Mouse (Mus musculus): ENCODE results near the gene Per2. TPM values are rescaled to one million over a fixed set of nuclear protein-coding genes. Genes with fewer than 3 reads are reported as not detected.

Gene Per2
- polyA plus RNA-seq, 1 experiment = 5.6 TPM

DNA sequence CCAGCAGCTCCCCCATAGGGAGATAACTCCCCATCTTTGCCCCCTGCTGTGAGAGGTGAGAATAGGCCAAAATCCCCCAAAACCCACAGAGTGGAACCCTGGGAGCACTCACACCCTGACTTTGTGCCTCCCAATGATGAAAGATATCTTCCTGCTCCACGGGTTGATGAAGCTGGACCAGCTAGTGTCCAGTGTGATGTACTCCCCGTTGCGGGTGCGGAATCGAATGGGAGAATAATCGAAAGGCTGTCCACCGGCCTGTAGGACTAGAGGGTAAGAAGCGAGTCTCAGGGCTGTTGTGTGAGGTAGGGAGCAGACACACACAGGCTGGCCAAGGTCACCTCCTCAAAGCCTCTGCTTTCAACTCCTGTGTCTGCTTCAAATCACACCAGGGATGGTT is 24.2 kb downstream of the Per2 start:
- WGBS = 97% methylated on average over 8 of the region's 8 CpGs
- peak overlapping the region; percentile 91 for H3K27ac ChIP-seq (ENCODE audit: insufficient read depth, low read depth, low read length)
- H3K4me3 ChIP-seq (ENCODE audit: insufficient read depth, low read depth, low read length) = no peak overlapping the region
- peaks cover 28% of the 10 kb centered on the region for H3K4me1 ChIP-seq (ENCODE audit: control insufficient read depth, insufficient read depth, low read length)
- H3K27me3 ChIP-seq (replicated peaks; ENCODE audit: control insufficient read depth, insufficient read depth, low read length) = no peaks in the 10 kb centered on the region
- no peak for TF ChIP-seq CTCF (conservative IDR thresholded peaks at IDR 0.05; ENCODE audit: insufficient read depth, insufficient read length, low read depth, low read length)
- no peak for TF ChIP-seq POLR2A (IDR thresholded peaks at IDR 0.05; ENCODE audit: low read depth, low read length)
- H3K36me3 ChIP-seq (ENCODE audit: control insufficient read depth, insufficient read depth, low read length) = peaks cover 4% of the 10 kb centered on the region; the same call in 1 of the 2 replicates
- DNase-seq = no peak

DNA sequence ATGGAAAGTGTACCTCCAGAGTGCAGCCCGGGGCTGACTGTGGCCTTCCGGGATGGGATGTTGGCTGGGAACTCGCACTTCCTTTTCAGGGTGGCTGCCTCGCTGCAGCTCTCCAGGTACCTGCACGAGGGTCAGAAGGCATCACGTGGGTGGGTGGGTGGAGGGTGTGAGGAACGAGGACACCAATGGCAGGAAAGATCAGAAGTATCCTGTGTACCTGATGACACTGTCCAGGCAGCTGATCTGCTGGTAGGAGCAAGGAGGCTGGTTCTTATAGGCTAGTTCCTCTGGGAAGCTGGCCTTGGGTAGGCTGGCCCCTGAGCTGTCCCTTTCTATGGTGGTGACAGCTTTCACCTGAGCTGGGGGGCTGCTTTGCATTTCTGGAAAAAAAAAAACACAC is 28.4 kb downstream of the Per2 start:
- Histone ChIP-seq H3K36me3 (ENCODE audit: control insufficient read depth, insufficient read depth, low read length) (peaks cover 6% of the 10 kb centered on the region), H3K27me3 (replicated peaks; ENCODE audit: control insufficient read depth, insufficient read depth, low read length) (no peaks in the 10 kb centered on the region), H3K4me3 (ENCODE audit: insufficient read depth, low read depth, low read length) (no peak overlapping the region), H3K4me1 (ENCODE audit: control insufficient read depth, insufficient read depth, low read length) (peaks cover 6% of the 10 kb centered on the region), H3K27ac (ENCODE audit: insufficient read depth, low read depth, low read length) (no peak overlapping the region)
- no peak for DNase-seq
- 78% methylated on average over 7 of the region's 7 CpGs for WGBS
- TF ChIP-seq CTCF (conservative IDR thresholded peaks at IDR 0.05; ENCODE audit: insufficient read depth, insufficient read length, low read depth, low read length) (no peak), POLR2A (IDR thresholded peaks at IDR 0.05; ENCODE audit: low read depth, low read length) (no peak)

DNA sequence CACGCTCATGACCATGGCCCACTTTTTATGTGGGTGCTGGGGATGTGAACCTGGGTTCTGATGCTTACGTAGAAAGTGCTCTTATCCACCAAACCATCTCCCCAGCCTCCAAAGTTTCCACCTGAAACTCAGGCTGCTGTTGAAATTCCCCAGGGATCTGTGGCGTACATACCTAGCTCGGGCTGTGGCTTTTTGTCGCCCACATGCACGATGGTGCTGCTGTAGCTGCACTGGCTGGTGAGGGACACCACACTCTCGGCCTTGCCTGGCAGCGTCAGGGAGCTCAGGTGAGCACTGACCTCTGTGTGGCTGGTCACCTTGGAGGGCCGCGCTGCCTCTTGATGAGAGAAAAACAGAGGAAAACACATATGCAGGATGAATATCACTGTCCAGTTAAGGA is 29.9 kb downstream of the Per2 start:
- WGBS = 91% methylated on average over 10 of the region's 10 CpGs
- no peaks in the 10 kb centered on the region for H3K27me3 ChIP-seq (replicated peaks; ENCODE audit: control insufficient read depth, insufficient read depth, low read length)
- TF ChIP-seq POLR2A (IDR thresholded peaks at IDR 0.05; ENCODE audit: low read depth, low read length) = no peak
- no peak for TF ChIP-seq CTCF (conservative IDR thresholded peaks at IDR 0.05; ENCODE audit: insufficient read depth, insufficient read length, low read depth, low read length)

DNA sequence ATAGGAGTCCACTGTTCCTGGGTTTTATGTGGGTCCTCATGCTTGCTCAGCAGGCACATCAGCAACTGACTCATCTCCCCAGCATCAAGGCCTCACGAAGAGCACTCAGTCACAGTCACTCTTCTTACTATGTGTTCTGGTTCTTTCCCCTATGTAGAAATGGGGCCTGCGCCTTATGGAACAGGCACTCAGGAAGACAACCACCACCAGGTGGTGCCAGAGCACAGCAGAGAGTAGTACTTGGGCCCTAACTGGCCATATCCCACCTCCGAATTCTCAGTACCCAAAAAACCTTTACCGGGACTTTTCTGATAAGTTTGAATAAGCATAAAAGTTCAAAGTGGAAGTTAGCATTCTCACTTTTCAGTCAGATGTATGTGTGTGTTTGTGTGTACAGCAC is 30.5 kb downstream of the Per2 start:
- H3K4me3 ChIP-seq (ENCODE audit: insufficient read depth, low read depth, low read length) = no peak overlapping the region
- TF ChIP-seq CTCF (conservative IDR thresholded peaks at IDR 0.05; ENCODE audit: insufficient read depth, insufficient read length, low read depth, low read length) (peak; percentile 87), POLR2A (IDR thresholded peaks at IDR 0.05; ENCODE audit: low read depth, low read length) (no peak)
- peaks cover 4% of the 10 kb centered on the region for H3K36me3 ChIP-seq (ENCODE audit: control insufficient read depth, insufficient read depth, low read length)
- peak; percentile 89 for DNase-seq
- no peaks in the 10 kb centered on the region for H3K4me1 ChIP-seq (ENCODE audit: control insufficient read depth, insufficient read depth, low read length)
- 21% methylated on average over 4 of the region's 4 CpGs for WGBS
- no peaks in the 10 kb centered on the region for H3K27me3 ChIP-seq (replicated peaks; ENCODE audit: control insufficient read depth, insufficient read depth, low read length)
- no peak overlapping the region for H3K27ac ChIP-seq (ENCODE audit: insufficient read depth, low read depth, low read length)

More for the DNA sequence above, 29.9 kb downstream of the Per2 start:
- Histone ChIP-seq H3K4me1 (ENCODE audit: control insufficient read depth, insufficient read depth, low read length) (no peaks in the 10 kb centered on the region), H3K36me3 (ENCODE audit: control insufficient read depth, insufficient read depth, low read length) (peaks cover 3% of the 10 kb centered on the region), H3K27ac (ENCODE audit: insufficient read depth, low read depth, low read length) (no peak overlapping the region), H3K4me3 (ENCODE audit: insufficient read depth, low read depth, low read length) (no peak overlapping the region)
- no peak for DNase-seq

DNA sequence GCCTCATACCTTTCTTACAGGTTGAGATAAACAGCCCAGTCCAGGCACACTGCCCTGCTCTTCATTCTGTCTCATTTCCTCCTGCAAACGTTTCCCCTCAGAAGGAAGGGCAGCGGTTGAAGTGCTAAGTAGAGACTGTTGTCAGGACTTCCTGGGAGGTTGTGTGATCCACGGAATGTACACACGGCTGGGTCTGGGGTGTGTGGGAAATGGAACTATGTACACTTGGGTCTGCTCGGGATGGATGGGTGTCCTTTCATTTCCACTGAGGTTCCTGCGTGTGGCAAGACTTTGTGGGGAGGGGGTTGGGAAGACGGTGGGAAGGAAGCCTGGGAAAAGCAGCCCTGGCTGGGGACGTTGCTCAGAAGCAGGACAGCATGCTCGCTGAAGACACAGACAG is 32.7 kb downstream of the Per2 start:
- H3K4me3 ChIP-seq (ENCODE audit: insufficient read depth, low read depth, low read length) = no peak overlapping the region
- no peak for DNase-seq
- H3K36me3 ChIP-seq (ENCODE audit: control insufficient read depth, insufficient read depth, low read length) = peaks cover 4% of the 10 kb centered on the region; the same call in 1 of the 2 replicates
- WGBS = 73% methylated on average over 9 of the region's 9 CpGs
- H3K27me3 ChIP-seq (replicated peaks; ENCODE audit: control insufficient read depth, insufficient read depth, low read length) = no peaks in the 10 kb centered on the region
- TF ChIP-seq CTCF (conservative IDR thresholded peaks at IDR 0.05; ENCODE audit: insufficient read depth, insufficient read length, low read depth, low read length) (no peak), POLR2A (IDR thresholded peaks at IDR 0.05; ENCODE audit: low read depth, low read length) (no peak)
- H3K27ac ChIP-seq (ENCODE audit: insufficient read depth, low read depth, low read length) = no peak overlapping the region
- no peaks in the 10 kb centered on the region for H3K4me1 ChIP-seq (ENCODE audit: control insufficient read depth, insufficient read depth, low read length)

DNA sequence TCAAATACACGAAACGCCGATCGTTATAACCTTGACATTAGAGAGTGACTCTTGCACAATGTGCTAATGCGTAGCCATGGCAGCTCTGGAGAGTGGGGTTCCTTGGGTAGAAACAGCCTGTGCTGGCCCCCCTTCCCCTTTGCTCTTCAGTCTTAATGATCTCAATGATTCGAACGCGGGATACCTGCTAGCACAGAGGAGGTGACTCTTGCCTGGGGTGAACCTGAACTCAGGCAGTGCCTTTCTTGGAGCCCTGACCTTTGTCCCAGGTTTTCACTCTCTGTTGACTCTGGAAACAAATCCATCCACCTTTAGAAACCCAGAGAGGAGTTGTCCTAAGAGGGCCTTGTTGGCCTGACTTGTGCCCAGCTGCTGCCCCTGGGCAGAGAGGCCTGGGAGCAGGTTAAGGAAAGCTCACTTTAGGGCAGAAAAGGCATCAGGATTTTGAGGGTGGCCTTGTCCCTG is 38.5 kb downstream of the Per2 start:
- DNase-seq = peak; percentile 63
- H3K27ac ChIP-seq (ENCODE audit: insufficient read depth, low read depth, low read length) = no peak overlapping the region
- WGBS = 83% methylated on average over 8 of the region's 8 CpGs
- H3K4me3 ChIP-seq (ENCODE audit: insufficient read depth, low read depth, low read length) = no peak overlapping the region
- TF ChIP-seq POLR2A (IDR thresholded peaks at IDR 0.05; ENCODE audit: low read depth, low read length) = no peak
- no peak for TF ChIP-seq CTCF (conservative IDR thresholded peaks at IDR 0.05; ENCODE audit: insufficient read depth, insufficient read length, low read depth, low read length)
- H3K27me3 ChIP-seq (replicated peaks; ENCODE audit: control insufficient read depth, insufficient read depth, low read length) = no peaks in the 10 kb centered on the region
- H3K36me3 ChIP-seq (ENCODE audit: control insufficient read depth, insufficient read depth, low read length) = peaks cover 4% of the 10 kb centered on the region; the same call in 1 of the 2 replicates
- peaks cover 5% of the 10 kb centered on the region; the same call in 1 of the 2 replicates for H3K4me1 ChIP-seq (ENCODE audit: control insufficient read depth, insufficient read depth, low read length)

DNA sequence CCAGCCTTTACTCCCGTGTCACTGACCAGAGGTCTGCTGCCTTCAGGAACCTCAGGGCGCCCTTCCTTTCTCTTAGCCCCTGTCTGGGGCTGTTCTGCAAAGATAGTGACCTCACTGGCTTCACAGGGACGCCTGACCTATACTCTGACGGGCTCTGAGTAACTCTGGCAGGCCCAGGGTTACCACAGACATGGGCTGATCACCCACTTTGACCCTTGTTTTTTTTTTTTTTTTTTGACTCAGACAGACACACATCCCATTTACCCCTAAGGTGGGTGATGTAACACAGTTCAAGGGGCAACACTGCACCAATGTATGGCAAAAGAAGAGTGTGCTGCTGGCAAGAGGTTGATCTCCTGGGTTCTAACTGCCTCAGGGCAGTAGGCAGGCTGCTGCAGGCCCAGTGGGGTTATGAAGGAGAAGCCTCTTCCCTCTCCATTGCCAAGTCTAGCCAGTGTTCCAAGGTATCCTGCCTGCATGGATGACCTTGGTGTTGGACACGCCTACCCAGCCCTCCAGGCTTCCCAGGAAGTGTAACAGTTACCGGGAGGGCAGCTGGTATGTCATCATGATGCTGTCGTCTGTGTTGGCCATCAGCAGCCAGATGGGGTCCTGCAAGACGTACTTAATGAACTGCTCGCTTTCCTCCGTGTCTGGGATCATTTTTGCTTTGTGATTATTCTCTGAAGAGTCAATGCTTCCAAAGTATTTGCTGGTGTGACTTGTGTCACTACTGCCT is 39.1 kb downstream of the Per2 start:
- no peaks in the 10 kb centered on the region for H3K27me3 ChIP-seq (replicated peaks; ENCODE audit: control insufficient read depth, insufficient read depth, low read length)
- peaks cover 4% of the 10 kb centered on the region; the same call in 1 of the 2 replicates for H3K36me3 ChIP-seq (ENCODE audit: control insufficient read depth, insufficient read depth, low read length)
- TF ChIP-seq POLR2A (IDR thresholded peaks at IDR 0.05; ENCODE audit: low read depth, low read length) (no peak), CTCF (conservative IDR thresholded peaks at IDR 0.05; ENCODE audit: insufficient read depth, insufficient read length, low read depth, low read length) (no peak)
- no peak for DNase-seq
- H3K27ac ChIP-seq (ENCODE audit: insufficient read depth, low read depth, low read length) = no peak overlapping the region
- WGBS = 75% methylated on average over 10 of the region's 10 CpGs
- no peak overlapping the region for H3K4me3 ChIP-seq (ENCODE audit: insufficient read depth, low read depth, low read length)
- peaks cover 5% of the 10 kb centered on the region; the same call in 1 of the 2 replicates for H3K4me1 ChIP-seq (ENCODE audit: control insufficient read depth, insufficient read depth, low read length)
